Mouse (Mus musculus) forebrain, embryonic 10.5 days (tissue): Measurements from ENCODE around the gene Efnb2. TPM values are rescaled to one million over a fixed set of nuclear protein-coding genes. Genes with fewer than 3 reads are reported as not detected.

Source experiments
- DNase-seq: peaks from one replicate; pipeline ENCODE4 v3.0.0-alpha.2; 2017; ENCODE audit warnings: low spot score; ENCODE audit errors: extremely low spot score
- H3K27ac ChIP-seq: fragments of 300-500 bp; sonication (generic); 2 replicates; pipeline ENCODE4 v1.5.1; 2016; ENCODE audit warnings: mild to moderate bottlenecking
- H3K27me3 ChIP-seq: fragments of 300-500 bp; sonication (generic); 2 replicates; pipeline ENCODE4 v1.6.1; 2016; ENCODE audit warnings: mild to moderate bottlenecking; ENCODE audit not compliant: poor library complexity, severe bottlenecking
- H3K36me3 ChIP-seq: fragments of 300-500 bp; sonication (generic); replicated peaks from 2 replicates; pipeline ENCODE4 v1.6.1; 2016; ENCODE audit warnings: mild to moderate bottlenecking, moderate library complexity
- H3K4me1 ChIP-seq: fragments of 300-500 bp; sonication (generic); 2 replicates; pipeline ENCODE4 v1.6.1; 2016
- H3K4me3 ChIP-seq: fragments of 300-500 bp; sonication (generic); 2 replicates; pipeline ENCODE4 v1.5.1; 2016; ENCODE audit warnings: mild to moderate bottlenecking, moderate library complexity
- H3K9me3 ChIP-seq: fragments of 300-500 bp; sonication (generic); 2 replicates; pipeline ENCODE4 v1.6.1; 2016; ENCODE audit warnings: mild to moderate bottlenecking, moderate library complexity
- WGBS: fragments of 180-500 bp; shearing (Covaris S2); methylation state at CpG from one replicate; pipeline ENCODE4 v1.1.7; 2016; 5-methylcytosine and 5-hydroxymethylcytosine counted together
- microRNA-seq: library from miRNA; unstranded; fragments of <30 nt; microRNA quantifications from one replicate; pipeline ENCODE4, GENCODE M21; 2017
- polyA plus RNA-seq: library from polyadenylated mRNA; unstranded; fragments of >200 nt; fragmentation: Nextera tagmentation; extraction: Ambion mirVana; gene quantifications from 2 replicates; pipeline ENCODE4 v1.2.1, GENCODE M21; 2016

The Efnb2 gene
- polyA plus RNA-seq, 1 experiment from 2014 or later: 28.7 TPM

- 92% methylated on average over 7 of the region's 7 CpGs for WGBS
- Histone ChIP-seq H3K27me3 (peaks cover 77% of the 10 kb centered on the region), H3K4me1 (peaks cover 42% of the 10 kb centered on the region)
These were observed 89.3 kb downstream of the Efnb2 start for GRCm38 (mm10) chr8:8571625-8572215.

GRCm38 (mm10) chr8:8569280-8569679, 91.8 kb downstream of the Efnb2 start:
- 93% methylated on average over 10 of the region's 10 CpGs for WGBS
- Histone ChIP-seq H3K27me3 (peaks cover 65% of the 10 kb centered on the region), H3K9me3 (no peaks in the 10 kb centered on the region), H3K36me3 (no peaks in the 10 kb centered on the region), H3K4me3 (no peak overlapping the region), H3K4me1 (peaks cover 17% of the 10 kb centered on the region), H3K27ac (no peak overlapping the region)
- DNase-seq: no peak

More at GRCm38 (mm10) chr8:8571625-8572215, 89.3 kb downstream of the Efnb2 start:
- Histone ChIP-seq H3K36me3 (no peaks in the 10 kb centered on the region), H3K4me3 (no peak overlapping the region), H3K27ac (no peak overlapping the region), H3K9me3 (no peaks in the 10 kb centered on the region)
- no peak for DNase-seq

DNA sequence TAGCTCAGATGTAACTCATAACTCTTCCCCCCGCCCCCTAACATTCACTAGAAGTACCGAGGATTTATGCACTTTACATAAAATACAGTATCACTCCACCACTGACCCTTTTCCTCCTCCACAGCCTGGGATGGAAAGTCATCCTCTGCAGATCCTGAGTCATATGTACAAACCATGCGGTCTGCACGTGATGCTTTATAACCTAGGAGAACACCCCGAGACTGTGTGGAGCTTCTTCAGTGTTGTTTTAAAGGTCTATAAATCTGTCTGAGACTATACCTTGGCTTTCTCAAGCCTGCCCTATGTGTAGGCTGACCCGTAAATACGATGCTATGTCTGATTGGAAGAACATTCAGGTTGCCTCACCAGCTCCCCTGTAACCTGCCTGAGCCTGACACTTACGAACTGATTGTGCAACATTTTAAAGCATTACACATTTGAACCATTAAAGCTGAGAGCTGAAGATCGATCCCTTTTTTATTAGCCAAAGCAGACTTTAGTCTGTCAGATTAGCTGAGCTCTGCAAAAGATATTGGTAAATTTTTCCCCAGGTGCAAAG, 92.7 kb downstream of the Efnb2 start:
- H3K4me1 ChIP-seq: peaks cover 15% of the 10 kb centered on the region
- H3K27ac ChIP-seq: no peak overlapping the region
- WGBS: 91% methylated on average over 9 of the region's 9 CpGs
- H3K9me3 ChIP-seq: no peaks in the 10 kb centered on the region
- H3K36me3 ChIP-seq: no peaks in the 10 kb centered on the region
- DNase-seq: no peak
- H3K27me3 ChIP-seq: peaks cover 64% of the 10 kb centered on the region
- no peak overlapping the region for H3K4me3 ChIP-seq

Small RNA genes within 50 kb of the gene (microRNA-seq; reads per million reads assigned to microRNA genes)
- gene Mir7654: 35.6 reads per million, percentile 38 among the genes with 10 or more reads in this experiment

Other genes starting within 250 kb of the Efnb2 start
- gene Arglu1, start 29.3 kb upstream of the Efnb2 start, polyA plus RNA-seq: 154 and 157 TPM in 2 replicates